Mouse (Mus musculus): ENCODE measurements around the gene Dnhd1.

The Dnhd1 gene

GRCm38 (mm10) chr7:105650639-105651435 lies at the start of gene Dnhd1:
TSS of gene Dnhd1 (plus strand) at chr7:105650827.
- peak; percentile 41 for DNase-seq (ENCODE audit: low read depth, low spot score)

- peak; percentile 64 for DNase-seq (ENCODE audit: low read depth, low spot score)
Measured at GRCm38 (mm10) chr7:105602860-105603623, 47.6 kb upstream of the Dnhd1 start.

GRCm38 (mm10) chr7:105608467-105608866 lies 42.2 kb upstream of the Dnhd1 start:
- no peak for DNase-seq (ENCODE audit: low read depth, low spot score)

DNA sequence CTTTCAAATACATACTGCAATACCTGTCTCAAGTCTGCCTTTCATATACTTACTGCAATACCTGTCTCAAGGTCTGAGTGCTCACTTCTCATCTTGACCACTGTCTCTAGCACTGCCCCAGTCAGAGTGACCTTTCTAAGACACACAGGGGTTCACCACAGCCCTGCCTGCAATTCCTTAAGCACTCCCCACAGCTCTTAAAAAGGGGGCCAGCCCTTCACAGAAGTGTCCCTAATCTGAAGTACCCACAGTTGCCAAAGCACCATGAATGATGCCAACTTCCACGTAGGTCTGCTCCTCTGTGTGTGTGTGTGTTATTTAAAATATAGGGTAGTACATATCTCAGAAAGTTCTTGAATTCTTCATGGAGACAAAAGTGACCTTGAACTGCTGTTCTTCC lies 38.9 kb upstream of the Dnhd1 start:
- DNase-seq (ENCODE audit: low read depth, low spot score): no peak

GRCm38 (mm10) chr7:105614400-105614799 lies 36.2 kb upstream of the Dnhd1 start:
- no peak for DNase-seq (ENCODE audit: low read depth, low spot score)

GRCm38 (mm10) chr7:105615720-105616119 lies 34.9 kb upstream of the Dnhd1 start:
- DNase-seq (ENCODE audit: low read depth, low spot score): no peak

- no peak for DNase-seq (ENCODE audit: low read depth, low spot score)
Measured at GRCm38 (mm10) chr7:105616561-105616960, 34.1 kb upstream of the Dnhd1 start.

DNA sequence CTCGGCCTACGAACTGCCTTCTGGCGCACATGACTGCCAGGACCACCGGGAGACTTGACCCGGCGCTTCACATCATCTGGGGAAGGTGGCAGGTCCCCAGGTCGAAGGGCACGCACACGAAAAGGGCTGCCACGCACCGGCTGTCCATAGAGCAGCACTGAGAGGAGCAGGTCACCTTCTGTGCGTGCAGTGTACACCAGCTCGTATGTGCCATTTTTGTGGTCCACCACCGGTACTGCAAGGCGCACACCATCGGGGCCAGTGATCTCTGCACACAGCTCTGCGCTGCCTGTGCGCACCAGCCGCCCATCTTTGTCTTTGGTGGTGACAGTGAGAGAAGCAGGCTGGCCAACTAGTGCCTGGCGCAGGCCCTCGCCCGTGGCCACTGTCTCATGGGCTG lies 32.8 kb upstream of the Dnhd1 start:
- DNase-seq (ENCODE audit: low read depth, low spot score): no peak

- DNase-seq (ENCODE audit: low read depth, low spot score): no peak
Measured at GRCm38 (mm10) chr7:105619701-105620100, 30.9 kb upstream of the Dnhd1 start.

GRCm38 (mm10) chr7:105621053-105621452 lies 29.6 kb upstream of the Dnhd1 start:
- no peak for DNase-seq (ENCODE audit: low read depth, low spot score)

- no peak for DNase-seq (ENCODE audit: low read depth, low spot score)
Measured at GRCm38 (mm10) chr7:105621646-105622292, 28.9 kb upstream of the Dnhd1 start.

DNA sequence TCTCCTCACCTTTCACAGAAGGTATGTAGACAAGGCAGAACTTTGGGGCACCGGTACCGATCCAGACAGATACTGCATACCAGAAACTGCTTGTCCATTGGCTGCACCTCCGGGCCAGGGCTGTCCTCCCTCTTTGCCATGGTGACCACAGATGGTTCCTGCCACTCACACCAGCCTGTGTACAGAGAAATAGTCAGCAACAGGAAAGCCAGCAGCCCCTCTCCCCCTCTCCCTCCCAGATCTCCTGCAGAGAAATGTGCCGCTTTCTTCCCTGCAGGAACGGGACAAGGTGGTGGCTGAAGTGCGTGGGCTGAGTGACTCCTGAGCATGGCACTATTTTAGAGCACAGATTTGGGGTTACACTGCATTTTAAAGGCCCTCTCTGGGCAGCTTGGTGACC lies 25.2 kb upstream of the Dnhd1 start:
- DNase-seq (ENCODE audit: low read depth, low spot score): no peak

- DNase-seq (ENCODE audit: low read depth, low spot score): peak; percentile 42
Measured at GRCm38 (mm10) chr7:105628633-105629032, 22.0 kb upstream of the Dnhd1 start.

DNA sequence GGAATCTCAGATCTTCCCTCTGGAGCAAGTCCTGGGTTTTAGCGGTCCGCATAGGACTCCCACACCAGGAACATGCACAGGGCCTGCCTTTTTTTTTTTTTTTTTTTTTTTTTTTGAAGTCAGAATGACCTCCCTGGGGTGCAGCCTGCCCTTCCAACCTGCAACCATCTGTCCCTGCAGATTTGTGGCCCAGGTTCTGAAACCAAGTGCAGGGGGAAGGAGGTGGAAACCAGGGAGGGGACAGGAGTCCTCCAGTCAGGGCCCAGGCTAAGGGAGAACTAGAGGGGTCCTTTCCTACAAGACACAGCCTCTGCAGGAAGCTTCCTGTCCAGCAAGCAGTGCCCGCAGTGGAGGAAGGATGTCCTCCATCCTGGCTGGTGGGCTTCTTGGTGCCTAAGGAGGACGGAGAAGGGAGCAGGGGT lies 18.1 kb upstream of the Dnhd1 start:
- no peak for DNase-seq (ENCODE audit: low read depth, low spot score)

GRCm38 (mm10) chr7:105633127-105633800 lies 17.4 kb upstream of the Dnhd1 start, which contains the start of gene Trim3:
TSS of gene Trim3 (minus strand) at chr7:105633571.
- DNase-seq (ENCODE audit: low read depth, low spot score): peak; percentile 78

DNA sequence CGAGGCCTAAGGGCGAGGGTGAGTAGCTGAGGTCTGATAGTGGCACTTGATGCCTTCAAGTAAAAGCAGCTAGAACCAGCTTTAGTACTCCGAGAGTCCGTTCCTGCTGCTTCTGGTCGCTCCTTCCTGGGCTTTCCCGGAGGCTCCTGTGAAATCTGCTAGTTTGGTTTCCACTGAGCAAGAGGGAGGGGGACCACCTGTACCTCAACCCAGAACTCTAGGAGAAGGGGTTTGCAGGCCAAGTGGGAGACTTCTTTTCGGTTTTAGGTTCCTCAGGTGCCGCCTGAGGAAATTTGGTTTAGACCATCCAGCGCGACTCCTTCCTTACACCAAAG lies 16.9 kb upstream of the Dnhd1 start:
- no peak for DNase-seq (ENCODE audit: low read depth, low spot score)

- DNase-seq (ENCODE audit: low read depth, low spot score): no peak
Measured at GRCm38 (mm10) chr7:105634272-105634920, 16.2 kb upstream of the Dnhd1 start.

- DNase-seq (ENCODE audit: low read depth, low spot score): no peak
Measured at GRCm38 (mm10) chr7:105635726-105636125, 14.9 kb upstream of the Dnhd1 start.

GRCm38 (mm10) chr7:105638776-105639175 lies 11.9 kb upstream of the Dnhd1 start:
- no peak for DNase-seq (ENCODE audit: low read depth, low spot score)

- no peak for DNase-seq (ENCODE audit: low read depth, low spot score)
Measured at GRCm38 (mm10) chr7:105639304-105639703, 11.3 kb upstream of the Dnhd1 start.

GRCm38 (mm10) chr7:105639756-105640155 lies 10.9 kb upstream of the Dnhd1 start, which contains the start of gene Timm10b:
TSS of gene Timm10b (plus strand) at chr7:105640056.
- DNase-seq (ENCODE audit: low read depth, low spot score): no peak
